ENCODE assay signal across 7 mouse cellular contexts in the genomic region with DNA sequence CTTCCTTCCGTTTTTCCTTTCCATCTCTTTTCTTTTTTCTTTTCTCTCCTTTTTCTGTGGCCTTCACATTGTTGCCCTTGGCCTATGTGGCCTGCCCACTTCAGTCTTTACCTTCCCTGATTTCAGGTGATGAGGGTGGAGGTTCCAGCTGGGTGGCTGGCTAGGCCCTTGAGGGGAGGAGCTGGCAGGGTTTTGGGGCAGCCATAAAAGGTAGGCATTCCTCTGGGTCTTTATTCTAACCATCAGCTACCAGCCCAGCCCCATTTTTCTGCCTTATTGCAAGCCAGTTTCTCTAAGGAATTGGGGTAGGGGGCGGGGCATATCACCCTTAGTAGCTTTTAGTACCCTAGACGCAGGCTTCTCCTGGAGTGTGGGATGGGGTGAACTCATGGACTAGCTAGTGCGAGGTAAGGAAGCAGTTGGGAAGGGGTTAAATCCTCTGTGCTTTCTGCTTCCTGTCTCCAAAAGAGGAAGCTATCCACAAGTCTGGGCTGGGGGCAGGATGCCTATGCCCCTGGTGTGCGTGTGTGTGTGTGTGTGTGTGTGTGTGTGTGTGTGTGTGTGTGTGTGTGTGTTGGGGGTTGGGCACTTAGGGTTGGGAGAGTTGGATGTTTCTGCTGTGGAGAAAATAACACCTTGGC. TPM values are rescaled to one million over a fixed set of nuclear protein-coding genes. Genes with fewer than 3 reads are reported as not detected.
DNase-seq lines count a peak whose midpoint lies in the region; ATAC-seq and TF ChIP-seq lines count a peak whose summit lies in the region.

No protein-coding gene starts in this region.

- peaks cover 6 to 39% of the 10 kb centered on the region in 2 experiments for H3K4me1 ChIP-seq in CH12.LX (ENCODE audit: control insufficient read depth in 1 of 2, insufficient read depth in 2 of 2)
- H3K4me1 ChIP-seq in bone marrow macrophage, adult 2 months (ENCODE audit: control insufficient read depth, insufficient read depth, low read length) = peaks cover 9% of the 10 kb centered on the region
- peaks cover 43% of the 10 kb centered on the region for H3K4me1 ChIP-seq in heart, postnatal 0 days (ENCODE audit: control insufficient read depth, insufficient read depth)
- H3K4me1 ChIP-seq in limb, embryonic 12.5 days (replicated peaks) = peaks cover 31% of the 10 kb centered on the region
- H3K4me1 ChIP-seq in midbrain, embryonic 15.5 days = peaks cover 41% of the 10 kb centered on the region

- no peak for TF ChIP-seq CTCF in CH12.LX (conservative IDR thresholded peaks at IDR 0.05 in 1 of 2, IDR thresholded peaks at IDR 0.05 in 1 of 2; ENCODE audit: low read depth in 2 of 2, low read length in 2 of 2)
- no peak for TF ChIP-seq CTCF in bone marrow macrophage, adult 2 months (IDR thresholded peaks at IDR 0.05; ENCODE audit: low read depth, low read length)
- no peak for TF ChIP-seq CTCF in heart, postnatal 0 days (IDR thresholded peaks at IDR 0.05; ENCODE audit: low read depth)

- DNase-seq in CH12.LX (ENCODE audit: extremely low read depth) = no peak
- peak; percentile 39 for DNase-seq in heart, postnatal 0 days (ENCODE audit: low spot score)
- no peak for DNase-seq in urinary bladder, postnatal 25 days (ENCODE audit: low spot score)

- 18% methylated on average over 5 of the region's 5 CpGs for whole genome bisulfite sequencing in heart, postnatal 0 days
- 25% methylated on average over 5 of the region's 5 CpGs for whole genome bisulfite sequencing in limb, embryonic 12.5 days
- WGBS in midbrain, embryonic 15.5 days = 37% methylated on average over 5 of the region's 5 CpGs

- peaks cover 23 to 40% of the 10 kb centered on the region in 2 experiments for H3K36me3 ChIP-seq in CH12.LX (replicated peaks in 1 of 2; ENCODE audit: control insufficient read depth in 1 of 2, insufficient read depth in 1 of 2, low read length in 1 of 2)
- H3K36me3 ChIP-seq in heart, postnatal 0 days (replicated peaks; ENCODE audit: control insufficient read depth, insufficient read depth, low read length) = peaks cover 16% of the 10 kb centered on the region
- H3K36me3 ChIP-seq in limb, embryonic 12.5 days = peaks cover 39% of the 10 kb centered on the region
- no peaks in the 10 kb centered on the region for H3K36me3 ChIP-seq in midbrain, embryonic 15.5 days (replicated peaks)

- dilution Hi-C loops in CH12.LX (cut with MboI; ENCODE audit: extremely low pct_ligation_motif_present, extremely low pct_unique_long_range_greater_than_20kb, low sequenced_read_pairs) = no loop called here

- ATAC-seq in heart, postnatal 0 days (ENCODE audit: insufficient read depth, low read depth) = no peak
- ATAC-seq in limb, embryonic 12.5 days (ENCODE audit: insufficient number of reproducible peaks, insufficient read depth, low FRiP score, low TSS enrichment, low read depth) = no peak
- no peak for ATAC-seq in midbrain, embryonic 15.5 days (replicated peaks)
- no peak for ATAC-seq in frontal cortex, adult (ENCODE audit: low TSS enrichment)

- H3K9ac ChIP-seq in CH12.LX (ENCODE audit: insufficient read depth, low read depth) = peak overlapping the region; percentile 20; the same call in 1 of the 2 replicates
- H3K9ac ChIP-seq in heart, postnatal 0 days (replicated peaks; ENCODE audit: low read depth, low read length) = peak overlapping the region; percentile 92; the same call in 1 of the 2 replicates
- H3K9ac ChIP-seq in limb, embryonic 12.5 days (replicated peaks) = peak overlapping the region; percentile 85
- 0 out of 2 replicates have a peak overlapping the region, but pooled peaks have one; percentile 15 for H3K9ac ChIP-seq in midbrain, embryonic 15.5 days

- H3K27me3 ChIP-seq in CH12.LX (replicated peaks) = peaks cover 4% of the 10 kb centered on the region
- no peaks in the 10 kb centered on the region for H3K27me3 ChIP-seq in heart, postnatal 0 days (ENCODE audit: control insufficient read depth, insufficient read depth, low read length)
- H3K27me3 ChIP-seq in limb, embryonic 12.5 days = no peaks in the 10 kb centered on the region
- no peaks in the 10 kb centered on the region for H3K27me3 ChIP-seq in midbrain, embryonic 15.5 days (replicated peaks)

- TF ChIP-seq RAD21 in CH12.LX (IDR thresholded peaks at IDR 0.05; ENCODE audit: low read depth, low read length) = no peak

- in situ Hi-C loops in CH12.LX (cut with MboI; ENCODE audit: low pct_ligation_motif_present, low pct_unique_long_range_greater_than_20kb, low sequenced_read_pairs) = no loop called here

- TF ChIP-seq POLR2A in CH12.LX (IDR thresholded peaks at IDR 0.05; ENCODE audit: low read depth, low read length) = no peak
- no peak for TF ChIP-seq POLR2A in bone marrow macrophage, adult 2 months (IDR thresholded peaks at IDR 0.05; ENCODE audit: borderline replicate concordance, low read depth, low read length)

- no peak for TF ChIP-seq EP300 in CH12.LX (IDR thresholded peaks at IDR 0.05; ENCODE audit: low read length)
- no peak for TF ChIP-seq EP300 in heart, postnatal 0 days (IDR thresholded peaks at IDR 0.05; ENCODE audit: low read depth)

- H3K4me3 ChIP-seq in CH12.LX (replicated peaks in 1 of 3; ENCODE audit: low read depth in 2 of 3, low read length in 2 of 3, poor library complexity in 1 of 3) = peak overlapping the region; percentile 43 to 97 (median 79)
- peak overlapping the region; percentile 79 for H3K4me3 ChIP-seq in bone marrow macrophage, adult 2 months (ENCODE audit: insufficient read depth, low read length)
- peak overlapping the region; percentile 71 for H3K4me3 ChIP-seq in heart, postnatal 0 days (ENCODE audit: low read depth, low read length)
- H3K4me3 ChIP-seq in limb, embryonic 12.5 days (replicated peaks) = peak overlapping the region; percentile 83
- peak overlapping the region; percentile 60 for H3K4me3 ChIP-seq in midbrain, embryonic 15.5 days

- no peaks in the 10 kb centered on the region for H3K9me3 ChIP-seq in CH12.LX (replicated peaks; ENCODE audit: low read length)
- no peaks in the 10 kb centered on the region for H3K9me3 ChIP-seq in heart, postnatal 0 days (replicated peaks; ENCODE audit: control insufficient read depth, low read length)
- H3K9me3 ChIP-seq in limb, embryonic 12.5 days = no peaks in the 10 kb centered on the region
- no peaks in the 10 kb centered on the region for H3K9me3 ChIP-seq in midbrain, embryonic 15.5 days

- H3K79me2 ChIP-seq in CH12.LX (replicated peaks; ENCODE audit: control insufficient read depth, extremely low read depth, insufficient read depth, poor library complexity, severe bottlenecking) = peaks cover 32% of the 10 kb centered on the region

- H3K27ac ChIP-seq in CH12.LX (ENCODE audit: insufficient read depth, low read depth) = 0 out of 2 replicates have a peak overlapping the region, but pooled peaks have one; percentile 23
- H3K27ac ChIP-seq in bone marrow macrophage, adult 2 months (ENCODE audit: insufficient read depth, low read depth, low read length) = peak overlapping the region; percentile 90
- peak overlapping the region; percentile 99 for H3K27ac ChIP-seq in heart, postnatal 0 days (ENCODE audit: low read depth)
- peak overlapping the region; percentile 96 for H3K27ac ChIP-seq in limb, embryonic 12.5 days
- H3K27ac ChIP-seq in midbrain, embryonic 15.5 days = peak overlapping the region; percentile 40; the same call in 1 of the 2 replicates

- H3K4me2 ChIP-seq in CH12.LX (ENCODE audit: insufficient read depth, low read depth, poor library complexity, severe bottlenecking) = peak overlapping the region; percentile 72
- H3K4me2 ChIP-seq in heart, postnatal 0 days (ENCODE audit: low read depth, low read length) = peak overlapping the region; percentile 100
- peak overlapping the region; percentile 99 for H3K4me2 ChIP-seq in limb, embryonic 12.5 days
- peak overlapping the region; percentile 87 for H3K4me2 ChIP-seq in midbrain, embryonic 15.5 days

RNA-seq across cellular contexts. Expression of gene Tsc22d4, which starts 2.7 kb away (rescaled TPM):
- total RNA-seq in CH12.LX (2012; rRNA removed) (32.0 and 39.9 TPM in 2 replicates), CH12.LX (2014; rRNA removed) (26.4 and 28.2 TPM in 2 replicates)
- 91.2 and 103 TPM in 2 replicates for polyA plus RNA-seq in CH12.LX (2012; ENCODE audit: insufficient read length, low read depth)
- polyA plus RNA-seq in bone marrow macrophage, adult 2 months (2012; ENCODE audit: insufficient read depth, insufficient read length, missing spikeins) = 179 and 198 TPM in 2 replicates
- total RNA-seq in heart, postnatal 0 days (2014; rRNA removed; ENCODE audit: low replicate concordance) = 167 and 192 TPM in 2 replicates
- 221 and 232 TPM in 2 replicates for polyA plus RNA-seq in heart, postnatal 0 days (2015; fragmentation: Nextera tagmentation; extraction: Ambion mirVana)
- 127 and 128 TPM in 2 replicates for polyA plus RNA-seq in limb, embryonic 12.5 days (2016; fragmentation: Nextera tagmentation; extraction: Ambion mirVana)
- 58.0 and 59.8 TPM in 2 replicates for polyA plus RNA-seq in midbrain, embryonic 15.5 days (2015; fragmentation: Nextera tagmentation; extraction: Ambion mirVana)

RNA-seq across cellular contexts. Expression of gene Nyap1, which starts 6.8 kb away (rescaled TPM):
- total RNA-seq in CH12.LX (2012; rRNA removed) (0.67 and 1.4 TPM in 2 replicates), CH12.LX (2014; rRNA removed) (0.28 and 0.34 TPM in 2 replicates)
- 0.35 and 0.43 TPM in 2 replicates for polyA plus RNA-seq in CH12.LX (2012; ENCODE audit: insufficient read length, low read depth)
- 1.5 and 1.9 TPM in 2 replicates for polyA plus RNA-seq in bone marrow macrophage, adult 2 months (2012; ENCODE audit: insufficient read depth, insufficient read length, missing spikeins)
- 1.3 and 5.8 TPM in 2 replicates for total RNA-seq in heart, postnatal 0 days (2014; rRNA removed; ENCODE audit: low replicate concordance)
- 0.56 and 0.65 TPM in 2 replicates for polyA plus RNA-seq in heart, postnatal 0 days (2015; fragmentation: Nextera tagmentation; extraction: Ambion mirVana)
- polyA plus RNA-seq in limb, embryonic 12.5 days (2016; fragmentation: Nextera tagmentation; extraction: Ambion mirVana) = 3.8 and 4.5 TPM in 2 replicates
- polyA plus RNA-seq in midbrain, embryonic 15.5 days (2015; fragmentation: Nextera tagmentation; extraction: Ambion mirVana) = 58.6 and 61.2 TPM in 2 replicates

RNA-seq across cellular contexts. Expression of gene Ppp1r35, which starts 30.4 kb away (rescaled TPM):
- 31.6 and 34.6 TPM in 2 replicates for total RNA-seq in CH12.LX (2012; rRNA removed)
- total RNA-seq in CH12.LX (2014; rRNA removed) = 11.8 and 17.3 TPM in 2 replicates
- 23.3 and 24.1 TPM in 2 replicates for polyA plus RNA-seq in CH12.LX (2012; ENCODE audit: insufficient read length, low read depth)
- 28.3 and 36.2 TPM in 2 replicates for polyA plus RNA-seq in bone marrow macrophage, adult 2 months (2012; ENCODE audit: insufficient read depth, insufficient read length, missing spikeins)
- 24.0 and 24.5 TPM in 2 replicates for total RNA-seq in heart, postnatal 0 days (2014; rRNA removed; ENCODE audit: low replicate concordance)
- polyA plus RNA-seq in heart, postnatal 0 days (2015; fragmentation: Nextera tagmentation; extraction: Ambion mirVana) = 10.4 and 15.4 TPM in 2 replicates
- polyA plus RNA-seq in limb, embryonic 12.5 days (2016; fragmentation: Nextera tagmentation; extraction: Ambion mirVana) = 47.6 and 52.1 TPM in 2 replicates
- 37.3 and 45.0 TPM in 2 replicates for polyA plus RNA-seq in midbrain, embryonic 15.5 days (2015; fragmentation: Nextera tagmentation; extraction: Ambion mirVana)

RNA-seq across cellular contexts. Expression of gene Mepce, which starts 39.2 kb away (rescaled TPM):
- total RNA-seq in CH12.LX (2012; rRNA removed) (32.7 and 38.5 TPM in 2 replicates), CH12.LX (2014; rRNA removed) (31.1 and 37.3 TPM in 2 replicates)
- polyA plus RNA-seq in CH12.LX (2012; ENCODE audit: insufficient read length, low read depth) = 42.4 and 43.7 TPM in 2 replicates
- 31.3 and 35.4 TPM in 2 replicates for polyA plus RNA-seq in bone marrow macrophage, adult 2 months (2012; ENCODE audit: insufficient read depth, insufficient read length, missing spikeins)
- 18.0 and 19.6 TPM in 2 replicates for total RNA-seq in heart, postnatal 0 days (2014; rRNA removed; ENCODE audit: low replicate concordance)
- 5.0 and 5.4 TPM in 2 replicates for polyA plus RNA-seq in heart, postnatal 0 days (2015; fragmentation: Nextera tagmentation; extraction: Ambion mirVana)
- 12.5 and 14.2 TPM in 2 replicates for polyA plus RNA-seq in limb, embryonic 12.5 days (2016; fragmentation: Nextera tagmentation; extraction: Ambion mirVana)
- polyA plus RNA-seq in midbrain, embryonic 15.5 days (2015; fragmentation: Nextera tagmentation; extraction: Ambion mirVana) = 10.7 and 10.8 TPM in 2 replicates

RNA-seq across cellular contexts. Expression of gene Zcwpw1, which starts 39.3 kb away (rescaled TPM):
- 1.3 and 1.9 TPM in 2 replicates for total RNA-seq in CH12.LX (2012; rRNA removed)
- total RNA-seq in CH12.LX (2014; rRNA removed) = 2.3 and 3.0 TPM in 2 replicates
- 1.5 and 2.8 TPM in 2 replicates for polyA plus RNA-seq in CH12.LX (2012; ENCODE audit: insufficient read length, low read depth)
- 6.1 TPM in 2 replicates for polyA plus RNA-seq in bone marrow macrophage, adult 2 months (2012; ENCODE audit: insufficient read depth, insufficient read length, missing spikeins)
- 1.4 and 8.7 TPM in 2 replicates for total RNA-seq in heart, postnatal 0 days (2014; rRNA removed; ENCODE audit: low replicate concordance)
- 2.2 and 3.6 TPM in 2 replicates for polyA plus RNA-seq in heart, postnatal 0 days (2015; fragmentation: Nextera tagmentation; extraction: Ambion mirVana)
- 28.9 and 29.9 TPM in 2 replicates for polyA plus RNA-seq in limb, embryonic 12.5 days (2016; fragmentation: Nextera tagmentation; extraction: Ambion mirVana)
- polyA plus RNA-seq in midbrain, embryonic 15.5 days (2015; fragmentation: Nextera tagmentation; extraction: Ambion mirVana) = 10.5 and 11.9 TPM in 2 replicates

Comparison
In these comparisons a context has a peak if more than half of its experiments do, and no peak if none do; other contexts are left out.
1. H3K27ac ChIP-seq: peak in every context shown above with its lines; median percentile 99 in heart, postnatal 0 days; 96 in limb, embryonic 12.5 days; 90 in bone marrow macrophage, adult 2 months; 40 in midbrain, embryonic 15.5 days; 23 in CH12.LX.
2. H3K9ac ChIP-seq: peak in every context shown above with its lines; median percentile 92 in heart, postnatal 0 days; 85 in limb, embryonic 12.5 days; 20 in CH12.LX; 15 in midbrain, embryonic 15.5 days.
3. RNA of gene Nyap1, which starts 6.8 kb away (polyA plus RNA-seq): 58.6 to 61.2 TPM in midbrain, embryonic 15.5 days; 3.8 to 4.5 TPM in limb, embryonic 12.5 days, 1.5 to 1.9 TPM in bone marrow macrophage, adult 2 months, 0.56 to 0.65 TPM in heart, postnatal 0 days and 0.35 to 0.43 TPM in CH12.LX; every median in the first group is over 10 times any median in the second.
4. Peak in every context shown above with its lines, with median percentiles within 50 percentile points of each other: H3K4me2 ChIP-seq and H3K4me3 ChIP-seq.